Mouse (Mus musculus): ENCODE data around the gene H2-D1.

The H2-D1 gene

GRCm38 (mm10) chr17:35240384-35241304 lies 21.9 kb upstream of the H2-D1 start:
- DNase-seq (ENCODE audit: low spot score in 2 of 2) = no peak

- DNase-seq (ENCODE audit: low spot score in 2 of 2) = peak; percentile 92 to 94
These were observed 21.1 kb upstream of the H2-D1 start, which contains the start of gene Ddx39b for GRCm38 (mm10) chr17:35241305-35242014. Gene Ddx39b, plus strand, starts transcription at chr17:35241746.

GRCm38 (mm10) chr17:35242015-35242941 lies 20.3 kb upstream of the H2-D1 start:
- DNase-seq (ENCODE audit: low spot score in 2 of 2) = peak in 1 of 2 experiments; percentile 72

- no peak for DNase-seq (ENCODE audit: low spot score in 2 of 2)
These were observed 19.4 kb upstream of the H2-D1 start for GRCm38 (mm10) chr17:35243086-35243485.

GRCm38 (mm10) chr17:35244999-35245398 lies 17.5 kb upstream of the H2-D1 start:
- DNase-seq (ENCODE audit: low spot score in 2 of 2) = no peak

GRCm38 (mm10) chr17:35245731-35246623 lies 16.6 kb upstream of the H2-D1 start:
- DNase-seq (ENCODE audit: low spot score in 2 of 2) = no peak

- DNase-seq (ENCODE audit: low spot score in 2 of 2) = no peak
These were observed 15.4 kb upstream of the H2-D1 start for GRCm38 (mm10) chr17:35247144-35247543.

GRCm38 (mm10) chr17:35248986-35249385 lies 13.5 kb upstream of the H2-D1 start:
- no peak for DNase-seq (ENCODE audit: low spot score in 2 of 2)

GRCm38 (mm10) chr17:35249451-35250197 lies 12.9 kb upstream of the H2-D1 start:
- no peak for DNase-seq (ENCODE audit: low spot score in 2 of 2)

- no peak for DNase-seq (ENCODE audit: low spot score in 2 of 2)
These were observed 12.0 kb upstream of the H2-D1 start for GRCm38 (mm10) chr17:35250348-35251120.

GRCm38 (mm10) chr17:35251162-35251719 lies 11.3 kb upstream of the H2-D1 start:
- DNase-seq (ENCODE audit: low spot score in 2 of 2) = no peak

- no peak for DNase-seq (ENCODE audit: low spot score in 2 of 2)
These were observed 10.5 kb upstream of the H2-D1 start for GRCm38 (mm10) chr17:35251981-35252380.

GRCm38 (mm10) chr17:35252619-35253292 lies 9.8 kb upstream of the H2-D1 start:
- DNase-seq (ENCODE audit: low spot score in 2 of 2) = no peak

GRCm38 (mm10) chr17:35253293-35254093 lies 9.0 kb upstream of the H2-D1 start:
- no peak for DNase-seq (ENCODE audit: low spot score in 2 of 2)

- DNase-seq (ENCODE audit: low spot score in 2 of 2) = no peak
These were observed 8.1 kb upstream of the H2-D1 start for GRCm38 (mm10) chr17:35254241-35255098.

- no peak for DNase-seq (ENCODE audit: low spot score in 2 of 2)
These were observed 7.2 kb upstream of the H2-D1 start for GRCm38 (mm10) chr17:35255301-35255700.

Data from frontal cortex, postnatal 25 days (tissue).